Mouse (Mus musculus) midbrain, embryonic 14.5 days (tissue): ENCODE data around the gene Ids. TPM values are rescaled to one million over a fixed set of nuclear protein-coding genes. Genes with fewer than 3 reads are reported as not detected.

Source experiments
- polyA plus RNA-seq: library from polyadenylated mRNA; unstranded; fragments of >200 nt; fragmentation: Nextera tagmentation; extraction: Ambion mirVana; gene quantifications from 2 replicates; pipeline ENCODE4 v1.2.1, GENCODE M21; 2014

The Ids gene
- polyA plus RNA-seq, 1 experiment from 2014 or later, result 20.1 TPM

Other genes with a start within 250 kb of the Ids start
- 32.5 and 40.1 TPM in 2 replicates for gene 1110012L19Rik, start 20.8 kb upstream of the Ids start, polyA plus RNA-seq
- 44.1 and 55.1 TPM in 2 replicates for gene Tmem185a, start 112.1 kb upstream of the Ids start, polyA plus RNA-seq